Mouse (Mus musculus) kidney, embryonic 16.5 days (tissue): ENCODE data around the gene Hs6st3. TPM values are rescaled to one million over a fixed set of nuclear protein-coding genes. Genes with fewer than 3 reads are reported as not detected.

Source experiments
- ATAC-seq: fragments of 200-750 bp; cut with Nextera tagmentation; 2 replicates; pipeline ENCODE4 v1.8.0; 2017; ENCODE audit warnings: moderate TSS enrichment; ENCODE audit not compliant: low FRiP score, low TSS enrichment
- H3K27ac ChIP-seq: fragments of 300-500 bp; sonication (generic); 2 replicates; pipeline ENCODE4 v1.5.1; 2014; ENCODE audit warnings: low read length
- H3K27me3 ChIP-seq: fragments of 300-500 bp; sonication (generic); 2 replicates; pipeline ENCODE4 v1.6.1; 2014; ENCODE audit warnings: low read length, control low read depth, mixed read lengths; ENCODE audit not compliant: insufficient read depth
- H3K36me3 ChIP-seq: fragments of 300-500 bp; sonication (generic); 2 replicates; pipeline ENCODE4 v1.6.1; 2014; ENCODE audit warnings: low read length, control low read depth, mixed read lengths; ENCODE audit not compliant: insufficient read depth
- H3K4me1 ChIP-seq: fragments of 300-500 bp; sonication (generic); 2 replicates; pipeline ENCODE4 v1.6.1; 2014; ENCODE audit warnings: low read length, control low read depth, mixed read lengths; ENCODE audit not compliant: insufficient read depth
- H3K4me2 ChIP-seq: fragments of 300-500 bp; sonication (generic); replicated peaks from 2 replicates; pipeline ENCODE4 v1.6.1; 2014; ENCODE audit warnings: low read depth, low read length
- H3K4me3 ChIP-seq: fragments of 300-500 bp; sonication (generic); 2 replicates; pipeline ENCODE4 v1.5.1; 2014; ENCODE audit warnings: mild to moderate bottlenecking, low read length
- H3K9ac ChIP-seq: fragments of 300-500 bp; sonication (generic); replicated peaks from 2 replicates; pipeline ENCODE4 v1.6.1; 2014; ENCODE audit warnings: low read length
- H3K9me3 ChIP-seq: fragments of 300-500 bp; sonication (generic); 2 replicates; pipeline ENCODE4 v1.6.1; 2016; ENCODE audit warnings: low read length, control low read depth
- WGBS: fragments of 180-500 bp; shearing (Covaris S2); extraction: QIAGEN DNeasy Blood & Tissue Kit; methylation state at CpG from one replicate; pipeline ENCODE4 v1.1.7; 2014; 5-methylcytosine and 5-hydroxymethylcytosine counted together
- polyA plus RNA-seq: library from polyadenylated mRNA; unstranded; fragments of >200 nt; fragmentation: Nextera tagmentation; extraction: Ambion mirVana; gene quantifications from 2 replicates; pipeline ENCODE4 v1.2.1, GENCODE M21; 2015

Hs6st3 gene
- polyA plus RNA-seq, 1 experiment from 2014 or later, result 0.09 TPM

DNA sequence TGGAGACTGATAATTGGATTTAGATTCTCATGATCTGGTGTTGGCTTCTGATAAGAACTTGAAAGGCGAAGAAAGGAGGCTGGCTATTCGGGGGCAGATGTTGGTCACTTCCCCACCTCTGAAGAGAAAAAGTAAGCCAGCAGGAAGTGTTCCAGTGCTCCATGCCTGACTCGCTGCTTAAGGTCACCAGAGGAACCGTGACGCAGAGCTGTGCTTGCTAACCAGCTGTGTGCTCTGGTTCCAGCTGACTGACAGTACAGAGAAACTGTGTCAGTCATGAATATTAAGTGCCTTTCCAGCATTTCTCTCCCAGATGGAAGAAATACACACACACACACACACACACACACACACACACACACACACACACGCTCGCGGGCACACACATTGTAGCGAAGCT, 694.8 kb downstream of the Hs6st3 start:
- H3K27me3 ChIP-seq, result no peaks in the 10 kb centered on the region
- no peaks in the 10 kb centered on the region for H3K9me3 ChIP-seq
- no peak overlapping the region for H3K4me3 ChIP-seq
- 40% methylated on average over 9 of the region's 9 CpGs for WGBS
- peaks cover 11% of the 10 kb centered on the region for H3K4me1 ChIP-seq
- ATAC-seq, result peak; percentile 86
- H3K9ac ChIP-seq, result no peak overlapping the region
- no peaks in the 10 kb centered on the region for H3K36me3 ChIP-seq
- no peak overlapping the region for H3K27ac ChIP-seq
- no peak overlapping the region for H3K4me2 ChIP-seq

GRCm38 (mm10) chr14:119834008-119834700, 696.0 kb downstream of the Hs6st3 start:
- H3K9ac ChIP-seq, result no peak overlapping the region
- H3K36me3 ChIP-seq, result no peaks in the 10 kb centered on the region
- peaks cover 11% of the 10 kb centered on the region for H3K4me1 ChIP-seq
- 67% methylated on average over 8 of the region's 8 CpGs for WGBS
- no peak for ATAC-seq
- H3K4me2 ChIP-seq, result no peak overlapping the region
- H3K27me3 ChIP-seq, result no peaks in the 10 kb centered on the region
- H3K4me3 ChIP-seq, result no peak overlapping the region
- no peak overlapping the region for H3K27ac ChIP-seq
- H3K9me3 ChIP-seq, result no peaks in the 10 kb centered on the region

DNA sequence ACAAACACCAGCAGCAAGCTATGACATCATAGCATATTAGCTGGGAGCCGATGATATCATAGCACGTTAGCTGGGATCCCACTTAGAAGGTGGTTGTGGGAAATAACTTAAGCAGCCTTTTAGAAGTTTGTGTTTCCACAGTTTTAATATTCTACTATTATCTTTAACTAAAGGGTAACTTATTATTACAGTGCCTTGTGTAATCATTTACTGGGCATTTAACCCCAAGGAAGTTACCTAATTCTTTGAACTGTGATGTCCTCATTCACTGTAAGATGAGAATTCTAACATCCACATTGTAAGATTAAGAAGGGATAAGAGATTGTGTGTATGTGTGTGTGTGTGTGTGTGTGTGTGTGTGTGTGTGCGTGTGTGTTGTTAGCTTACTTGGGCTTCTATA, 697.9 kb downstream of the Hs6st3 start:
- H3K4me3 ChIP-seq, result no peak overlapping the region
- ATAC-seq, result no peak
- H3K4me2 ChIP-seq, result no peak overlapping the region
- 82% methylated on average over 3 of the region's 3 CpGs for WGBS
- H3K9me3 ChIP-seq, result no peaks in the 10 kb centered on the region
- H3K27me3 ChIP-seq, result no peaks in the 10 kb centered on the region
- H3K4me1 ChIP-seq, result peaks cover 11% of the 10 kb centered on the region
- no peak overlapping the region for H3K9ac ChIP-seq
- no peak overlapping the region for H3K27ac ChIP-seq
- no peaks in the 10 kb centered on the region for H3K36me3 ChIP-seq

DNA sequence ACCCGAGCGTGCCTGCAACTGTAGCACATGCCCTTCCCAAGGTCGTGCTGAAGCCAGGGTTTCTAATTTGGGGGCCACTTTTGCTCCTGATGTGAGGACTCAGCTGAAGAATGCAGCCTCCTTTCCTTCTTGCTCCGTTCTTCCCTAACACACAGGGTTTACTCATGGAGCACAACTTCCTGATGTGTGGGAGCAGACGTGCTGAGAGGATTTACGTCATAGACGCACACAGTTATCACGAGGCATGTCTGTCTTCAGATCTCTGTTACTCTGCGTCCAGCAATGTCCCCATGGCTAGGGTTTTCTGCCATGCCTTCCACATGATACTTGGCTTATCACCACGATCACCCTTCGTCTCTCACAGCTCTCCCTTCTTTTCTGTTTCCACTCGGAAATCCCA, 709.4 kb downstream of the Hs6st3 start:
- H3K4me2 ChIP-seq, result no peak overlapping the region
- H3K4me3 ChIP-seq, result no peak overlapping the region
- WGBS, result 43% methylated on average over 12 of the region's 12 CpGs
- H3K27ac ChIP-seq, result no peak overlapping the region
- H3K27me3 ChIP-seq, result no peaks in the 10 kb centered on the region
- no peak overlapping the region for H3K9ac ChIP-seq
- H3K9me3 ChIP-seq, result no peaks in the 10 kb centered on the region
- H3K4me1 ChIP-seq, result peaks cover 11% of the 10 kb centered on the region
- ATAC-seq, result no peak
- no peaks in the 10 kb centered on the region for H3K36me3 ChIP-seq

DNA sequence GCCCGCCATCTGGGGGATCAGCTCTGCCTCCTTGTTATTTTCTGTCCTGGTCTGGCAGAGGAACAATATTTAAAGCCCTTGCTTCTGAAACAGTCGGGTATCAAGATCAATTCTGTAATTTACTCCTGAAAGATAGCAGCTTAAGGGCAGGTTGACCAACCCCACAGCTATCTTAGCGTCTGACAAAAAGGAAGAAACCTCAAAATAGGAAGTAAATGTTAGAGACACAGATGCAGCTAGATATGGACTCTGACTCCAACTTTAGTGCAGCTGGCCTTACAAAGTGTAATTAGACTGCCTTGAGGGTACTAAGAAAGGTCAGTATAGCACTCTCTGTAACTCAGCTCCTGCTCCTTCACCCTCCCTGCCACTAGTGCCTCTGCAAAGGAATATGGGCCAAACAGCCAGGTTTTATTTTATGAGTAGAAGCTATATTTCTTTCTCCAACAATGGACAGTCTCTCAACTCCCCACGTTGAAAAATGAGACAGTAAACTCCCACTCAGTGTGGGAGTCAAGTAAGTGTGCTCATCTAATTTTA, 710.7 kb downstream of the Hs6st3 start:
- Histone ChIP-seq H3K4me1 (peaks cover 11% of the 10 kb centered on the region), H3K9ac (no peak overlapping the region), H3K36me3 (no peaks in the 10 kb centered on the region), H3K9me3 (no peaks in the 10 kb centered on the region), H3K4me2 (no peak overlapping the region), H3K4me3 (no peak overlapping the region), H3K27ac (no peak overlapping the region), H3K27me3 (no peaks in the 10 kb centered on the region)
- peak; percentile 59; the same call in 1 of the 2 replicates for ATAC-seq
- WGBS, result 36% methylated on average over 4 of the region's 4 CpGs

GRCm38 (mm10) chr14:119849338-119849737, 711.2 kb downstream of the Hs6st3 start:
- Histone ChIP-seq H3K9ac (no peak overlapping the region), H3K36me3 (no peaks in the 10 kb centered on the region), H3K4me2 (no peak overlapping the region), H3K27me3 (no peaks in the 10 kb centered on the region), H3K4me3 (no peak overlapping the region), H3K9me3 (no peaks in the 10 kb centered on the region), H3K27ac (no peak overlapping the region), H3K4me1 (peaks cover 11% of the 10 kb centered on the region)
- WGBS, result 43% methylated on average over 7 of the region's 7 CpGs
- ATAC-seq, result no peak

DNA sequence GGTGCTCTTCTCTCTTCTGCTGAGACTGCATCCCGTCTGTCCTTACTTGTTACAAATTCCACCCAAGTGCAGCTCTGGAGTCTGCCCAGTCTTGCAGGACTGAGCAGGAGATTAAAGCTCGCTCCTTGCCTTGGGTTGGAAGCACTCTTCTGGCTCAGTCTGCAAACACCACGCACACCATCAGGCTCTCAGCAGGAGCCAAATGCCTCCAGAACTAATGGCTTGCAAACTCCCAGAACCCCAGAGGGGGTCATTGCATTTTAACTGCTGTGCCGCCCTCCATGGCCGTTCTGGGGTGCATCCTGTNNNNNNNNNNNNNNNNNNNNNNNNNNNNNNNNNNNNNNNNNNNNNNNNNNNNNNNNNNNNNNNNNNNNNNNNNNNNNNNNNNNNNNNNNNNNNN, 714.0 kb downstream of the Hs6st3 start:
- H3K36me3 ChIP-seq, result no peaks in the 10 kb centered on the region
- peak overlapping the region; percentile 36 for H3K4me2 ChIP-seq
- peaks cover 3% of the 10 kb centered on the region; the same call in 1 of the 2 replicates for H3K27me3 ChIP-seq
- H3K9ac ChIP-seq, result no peak overlapping the region
- H3K9me3 ChIP-seq, result no peaks in the 10 kb centered on the region
- no peak overlapping the region for H3K27ac ChIP-seq
- no peak overlapping the region for H3K4me3 ChIP-seq
- H3K4me1 ChIP-seq, result peaks cover 11% of the 10 kb centered on the region
- 2% methylated on average over 5 of the region's 5 CpGs for WGBS
- ATAC-seq, result peak; percentile 72; the same call in 1 of the 2 replicates

DNA sequence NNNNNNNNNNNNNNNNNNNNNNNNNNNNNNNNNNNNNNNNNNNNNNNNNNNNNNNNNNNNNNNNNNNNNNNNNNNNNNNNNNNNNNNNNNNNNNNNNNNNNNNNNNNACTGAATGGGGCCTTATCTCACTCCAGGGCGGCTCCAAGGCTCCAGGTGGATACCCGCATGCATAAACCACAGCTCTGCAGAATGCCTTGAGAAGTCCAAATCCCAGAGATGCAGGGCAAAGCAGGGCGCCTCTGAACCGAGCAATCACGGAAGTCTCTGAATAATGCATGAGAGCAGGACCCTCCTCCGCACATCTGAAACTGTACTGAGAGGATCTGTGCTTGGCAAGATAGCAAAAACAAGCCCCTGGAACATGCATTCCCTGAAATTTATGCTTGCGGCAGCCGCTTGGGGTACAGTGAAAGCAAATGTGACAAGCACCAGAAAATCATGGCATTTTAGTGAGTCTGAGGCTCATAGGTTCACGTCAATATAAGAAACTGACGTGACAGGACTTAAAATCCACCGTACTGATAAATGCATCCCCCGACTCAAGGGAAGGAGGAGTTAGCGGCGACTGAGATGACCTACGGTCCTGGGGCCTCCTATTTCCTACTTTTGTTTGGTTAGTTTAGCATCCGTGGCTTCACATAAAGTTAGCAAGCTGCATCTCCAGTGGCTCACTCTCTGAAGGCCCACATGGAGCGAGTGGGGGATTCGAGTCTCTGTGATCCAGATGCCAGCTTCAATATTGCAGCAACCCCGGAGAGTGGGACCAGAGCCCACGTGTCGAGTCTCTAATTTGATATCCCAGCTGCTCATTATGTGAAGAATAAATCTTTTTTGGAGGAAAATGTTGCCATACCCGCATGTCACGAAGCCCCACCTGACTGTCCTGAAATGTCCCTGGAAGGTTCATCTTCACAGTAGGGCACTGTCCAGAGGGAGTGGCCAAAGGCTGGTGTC, 719.5 kb downstream of the Hs6st3 start:
- H3K9ac ChIP-seq, result 0 out of 2 replicates have a peak overlapping the region, but pooled peaks have one; percentile 31
- peaks cover 8% of the 10 kb centered on the region; the same call in 1 of the 2 replicates for H3K4me1 ChIP-seq
- ATAC-seq, result peak; percentile 46; the same call in 1 of the 2 replicates
- 41% methylated on average over 23 of the region's 23 CpGs for WGBS
- H3K9me3 ChIP-seq, result no peaks in the 10 kb centered on the region
- H3K36me3 ChIP-seq, result no peaks in the 10 kb centered on the region
- H3K4me2 ChIP-seq, result peak overlapping the region; percentile 42
- no peak overlapping the region for H3K27ac ChIP-seq
- H3K27me3 ChIP-seq, result peaks cover 3% of the 10 kb centered on the region; the same call in 1 of the 2 replicates
- H3K4me3 ChIP-seq, result peak overlapping the region; percentile 8; the same call in 1 of the 2 replicates

DNA sequence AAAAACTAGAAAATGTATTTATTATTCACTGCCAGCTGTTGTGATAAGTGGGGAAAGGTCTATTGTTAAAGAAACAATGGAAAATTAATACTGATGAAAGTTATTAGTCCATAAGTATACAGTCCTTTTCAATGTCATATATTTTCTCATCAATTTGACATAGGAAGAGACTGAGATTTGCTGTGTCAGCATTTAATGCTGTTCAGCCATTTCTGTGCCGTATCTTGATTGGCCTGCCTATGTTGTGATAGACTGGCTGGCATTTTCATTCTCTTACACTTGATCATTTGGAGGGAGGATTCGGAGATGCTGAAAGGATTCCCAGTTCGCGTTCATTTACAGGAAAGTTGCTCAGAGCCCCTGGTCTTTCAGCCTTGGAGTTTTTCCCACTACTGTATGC, 735.5 kb downstream of the Hs6st3 start:
- H3K4me3 ChIP-seq, result no peak overlapping the region
- ATAC-seq, result no peak
- no peaks in the 10 kb centered on the region for H3K36me3 ChIP-seq
- no peaks in the 10 kb centered on the region for H3K4me1 ChIP-seq
- no peak overlapping the region for H3K27ac ChIP-seq
- H3K27me3 ChIP-seq, result no peaks in the 10 kb centered on the region
- 96% methylated on average over 4 of the region's 4 CpGs for WGBS
- H3K9ac ChIP-seq, result no peak overlapping the region
- no peak overlapping the region for H3K4me2 ChIP-seq
- no peaks in the 10 kb centered on the region for H3K9me3 ChIP-seq
